Mouse (Mus musculus): ENCODE measurements at regions not wholly inside any gene's neighbourhood (a gene's known extent, or its start where the extent isn't known, plus 50 kb on each side); places are given as distances from the start of the nearest gene placed in this dataset.
A peak's percentile ranks its signal among the peaks of the same experiment; 100 is the strongest.

DNA sequence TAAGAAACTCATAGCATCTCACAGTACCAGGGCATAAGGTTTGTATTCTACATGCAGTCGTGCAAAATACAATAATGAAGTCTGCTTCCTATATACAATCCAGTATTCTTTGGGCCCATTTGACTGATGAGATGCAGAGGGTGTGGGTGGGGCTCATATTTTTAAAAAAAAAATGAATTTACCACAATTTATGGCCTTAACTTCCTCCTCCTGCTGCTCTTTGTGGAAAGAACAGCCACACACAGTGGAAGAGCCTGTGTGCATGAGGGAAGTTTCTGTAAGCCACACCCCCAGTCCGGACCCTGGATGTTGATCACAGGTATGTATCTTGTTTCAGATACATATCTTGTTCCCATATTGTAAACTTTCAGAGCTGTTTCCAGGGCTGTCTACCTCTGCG, 143.5 kb upstream of the Mpp6 start:
- no peaks in the 10 kb centered on the region for H3K9me3 ChIP-seq (replicated peaks; ENCODE audit: low read length)
- no peak overlapping the region for H3K27ac ChIP-seq (ENCODE audit: insufficient read depth, low read depth)
- TF ChIP-seq NRF1 (IDR thresholded peaks at IDR 0.05; ENCODE audit: low read depth, low read length) (no peak), RAD21 (IDR thresholded peaks at IDR 0.05; ENCODE audit: low read depth, low read length) (no peak), TCF12 (IDR thresholded peaks at IDR 0.05; ENCODE audit: low read depth, low read length) (no peak), MAX (IDR thresholded peaks at IDR 0.05; ENCODE audit: low read length) (no peak), MAFK (IDR thresholded peaks at IDR 0.05; ENCODE audit: insufficient replicate concordance, low read length) (no peak), EP300 (IDR thresholded peaks at IDR 0.05; ENCODE audit: low read length) (no peak), ZNF384 (IDR thresholded peaks at IDR 0.05; ENCODE audit: low read depth, low read length) (no peak), IRF4 (IDR thresholded peaks at IDR 0.05; ENCODE audit: low read depth, low read length) (no peak), SIN3A (IDR thresholded peaks at IDR 0.05; ENCODE audit: low read length) (no peak), TBP (conservative IDR thresholded peaks at IDR 0.05; ENCODE audit: low read depth, low read length) (no peak), ZMIZ1 (IDR thresholded peaks at IDR 0.05; ENCODE audit: low read depth, low read length) (no peak), NELFE (IDR thresholded peaks at IDR 0.05; ENCODE audit: low read depth, low read length) (no peak), MEF2A (IDR thresholded peaks at IDR 0.05; ENCODE audit: borderline replicate concordance, low read depth, low read length) (no peak), POLR2A (IDR thresholded peaks at IDR 0.05; ENCODE audit: low read depth, low read length) (no peak), RCOR1 (conservative IDR thresholded peaks at IDR 0.05; ENCODE audit: low read depth, low read length) (no peak), MAZ (IDR thresholded peaks at IDR 0.05; ENCODE audit: low read depth, low read length) (no peak)
- no peak for DNase-seq (ENCODE audit: extremely low read depth)
- peaks cover 0 to 4% of the 10 kb centered on the region in 2 experiments; a peak in 2 of 4 replicates for H3K4me1 ChIP-seq (ENCODE audit: control insufficient read depth in 1 of 2, insufficient read depth in 2 of 2)
- H3K79me2 ChIP-seq (replicated peaks; ENCODE audit: control insufficient read depth, extremely low read depth, insufficient read depth, poor library complexity, severe bottlenecking) = no peaks in the 10 kb centered on the region
- in situ Hi-C loops (cut with MboI; ENCODE audit: low pct_ligation_motif_present, low pct_unique_long_range_greater_than_20kb, low sequenced_read_pairs) = no loop called here
- no peaks in the 10 kb centered on the region for H3K27me3 ChIP-seq (replicated peaks)
- dilution Hi-C loops (cut with MboI; ENCODE audit: extremely low pct_ligation_motif_present, extremely low pct_unique_long_range_greater_than_20kb, low sequenced_read_pairs) = no loop called here
- no peak overlapping the region for H3K4me3 ChIP-seq (replicated peaks in 1 of 3; ENCODE audit: low read depth in 2 of 3, low read length in 2 of 3, poor library complexity in 1 of 3)
- H3K9ac ChIP-seq (ENCODE audit: insufficient read depth, low read depth) = no peak overlapping the region
- no peaks in the 10 kb centered on the region for H3K36me3 ChIP-seq (replicated peaks in 1 of 2; ENCODE audit: control insufficient read depth in 1 of 2, insufficient read depth in 1 of 2, low read length in 1 of 2)
- no peak overlapping the region for H3K4me2 ChIP-seq (ENCODE audit: insufficient read depth, low read depth, poor library complexity, severe bottlenecking)

DNA sequence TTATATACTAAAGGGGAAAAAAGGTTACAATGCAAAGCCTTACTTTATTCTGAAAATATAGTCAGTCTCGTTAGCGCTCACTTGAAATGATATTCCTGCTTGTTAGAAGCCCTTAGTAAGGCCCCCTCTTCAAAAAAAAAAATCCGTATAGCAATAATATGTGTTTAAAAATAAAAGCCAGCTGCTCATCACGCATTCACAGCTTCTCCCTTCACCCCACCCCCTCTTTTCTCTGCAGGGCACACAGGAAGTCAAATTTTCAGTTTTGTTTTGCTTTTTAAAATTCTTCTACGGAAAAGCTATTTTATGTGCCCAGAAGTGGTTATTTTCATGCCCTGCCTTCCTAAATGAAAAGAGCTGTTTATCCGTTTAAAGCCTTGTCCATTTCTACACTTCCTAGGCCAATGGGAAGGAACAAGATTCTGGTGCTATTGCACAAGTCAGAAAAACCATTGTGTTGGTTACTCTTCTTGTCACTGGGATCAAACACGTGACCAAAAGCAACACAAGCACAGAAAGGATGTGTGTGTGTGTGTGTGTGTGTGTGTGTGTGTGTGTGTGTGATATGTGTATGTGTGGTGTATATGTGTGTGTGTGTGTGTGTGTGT, 136.7 kb upstream of the Mpp6 start:
- Histone ChIP-seq H3K9ac (ENCODE audit: insufficient read depth, low read depth) (no peak overlapping the region), H3K36me3 (replicated peaks in 1 of 2; ENCODE audit: control insufficient read depth in 1 of 2, insufficient read depth in 1 of 2, low read length in 1 of 2) (no peaks in the 10 kb centered on the region), H3K79me2 (replicated peaks; ENCODE audit: control insufficient read depth, extremely low read depth, insufficient read depth, poor library complexity, severe bottlenecking) (no peaks in the 10 kb centered on the region), H3K27me3 (replicated peaks) (no peaks in the 10 kb centered on the region), H3K9me3 (replicated peaks; ENCODE audit: low read length) (no peaks in the 10 kb centered on the region), H3K27ac (ENCODE audit: insufficient read depth, low read depth) (no peak overlapping the region), H3K4me2 (ENCODE audit: insufficient read depth, low read depth, poor library complexity, severe bottlenecking) (0 out of 2 replicates have a peak overlapping the region, but pooled peaks have one; percentile 56), H3K4me3 (replicated peaks in 1 of 3; ENCODE audit: low read depth in 2 of 3, low read length in 2 of 3, poor library complexity in 1 of 3) (no peak overlapping the region), H3K4me1 (ENCODE audit: control insufficient read depth in 1 of 2, insufficient read depth in 2 of 2) (peaks cover 10 to 19% of the 10 kb centered on the region in 2 experiments)
- no peak for TF ChIP-seq ZNF384 (IDR thresholded peaks at IDR 0.05; ENCODE audit: low read depth, low read length)
- TF ChIP-seq MXI1 (IDR thresholded peaks at IDR 0.05; ENCODE audit: low read depth, low read length) = no peak
- TF ChIP-seq TBP (conservative IDR thresholded peaks at IDR 0.05; ENCODE audit: low read depth, low read length) = no peak
- no peak for TF ChIP-seq ZKSCAN1 (IDR thresholded peaks at IDR 0.05; ENCODE audit: borderline replicate concordance, low read depth, low read length)
- no peak for TF ChIP-seq BHLHE40 (IDR thresholded peaks at IDR 0.05; ENCODE audit: low read depth, low read length)
- no peak for TF ChIP-seq CHD2 (IDR thresholded peaks at IDR 0.05; ENCODE audit: low read length)
- no peak for TF ChIP-seq MAZ (IDR thresholded peaks at IDR 0.05; ENCODE audit: low read depth, low read length)
- no peak for TF ChIP-seq TCF12 (IDR thresholded peaks at IDR 0.05; ENCODE audit: low read depth, low read length)
- TF ChIP-seq ELF1 (IDR thresholded peaks at IDR 0.05; ENCODE audit: low read depth, low read length) = no peak
- TF ChIP-seq RCOR1 (conservative IDR thresholded peaks at IDR 0.05; ENCODE audit: low read depth, low read length) = no peak
- no peak for TF ChIP-seq HCFC1 (IDR thresholded peaks at IDR 0.05; ENCODE audit: low read depth, low read length)
- TF ChIP-seq ETS1 (conservative IDR thresholded peaks at IDR 0.05; ENCODE audit: low read depth, low read length) = no peak
- TF ChIP-seq NELFE (IDR thresholded peaks at IDR 0.05; ENCODE audit: low read depth, low read length) = no peak
- no peak for TF ChIP-seq ZMIZ1 (IDR thresholded peaks at IDR 0.05; ENCODE audit: low read depth, low read length)
- no peak for TF ChIP-seq NRF1 (IDR thresholded peaks at IDR 0.05; ENCODE audit: low read depth, low read length)
- TF ChIP-seq POLR2A (IDR thresholded peaks at IDR 0.05; ENCODE audit: low read depth, low read length) = no peak
- TF ChIP-seq USF1 (IDR thresholded peaks at IDR 0.05; ENCODE audit: low read depth, low read length) = no peak
- dilution Hi-C loops (cut with MboI; ENCODE audit: extremely low pct_ligation_motif_present, extremely low pct_unique_long_range_greater_than_20kb, low sequenced_read_pairs) (no loop called here), in situ Hi-C loops (cut with MboI; ENCODE audit: low pct_ligation_motif_present, low pct_unique_long_range_greater_than_20kb, low sequenced_read_pairs) (no loop called here)
- no peak for DNase-seq (ENCODE audit: extremely low read depth)
